Mouse (Mus musculus) adrenal gland (tissue): ENCODE measurements around the gene Arl13b.

Experiments
- intact Hi-C: fragments of 180-260 bp; cut with DNase I; formaldehyde crosslinking; loops from one replicate; pipeline ENCODE4 v1.15.1; 2025
- long read RNA-seq, 2 experiments: library from polyadenylated mRNA; unstranded; transcript quantifications; one replicate each; pipeline ENCODE4 v2.0.0; 2020; ENCODE audit warnings: borderline replicate concordance in 1 of 2; ENCODE audit not compliant: insufficient replicate concordance in 1 of 2

Arl13b gene
- long read RNA-seq, experiment 1, partial matches to known transcripts: 9 of 10 reads
- long read RNA-seq, experiment 1, other reads (novel, unspliced or antisense): 0 of 10 reads
- long read RNA-seq, experiment 2, partial matches to known transcripts: 24 of 28 reads
- long read RNA-seq, experiment 2, other reads (novel, unspliced or antisense): 4 of 28 reads

GRCm38 (mm10) chr16:62846498-62847312 lies at the start of gene Arl13b:
TSS of gene Arl13b (minus strand) at chr16:62847040.
- intact Hi-C loops: no loop called here

- intact Hi-C loops: no loop called here
These were observed 49.0 kb upstream of the Arl13b start for GRCm38 (mm10) chr16:62895824-62896223.

- intact Hi-C loops: no loop called here
These were observed 27.2 kb upstream of the Arl13b start for GRCm38 (mm10) chr16:62874065-62874464.

- intact Hi-C loops: no loop called here
These were observed 26.3 kb upstream of the Arl13b start for GRCm38 (mm10) chr16:62873180-62873579.

- intact Hi-C loops: no loop called here
These were observed 25.9 kb upstream of the Arl13b start for GRCm38 (mm10) chr16:62872688-62873117.

- intact Hi-C loops: no loop called here
These were observed 14.6 kb upstream of the Arl13b start for GRCm38 (mm10) chr16:62861455-62861854.

GRCm38 (mm10) chr16:62860140-62860539 lies 13.3 kb upstream of the Arl13b start:
- intact Hi-C loops: no loop called here

- intact Hi-C loops: loop anchor here (10.0 kb wide), 1 partner anchor 73 kb away; the partner anchor contains the start of gene Nsun3
These were observed 11.2 kb upstream of the Arl13b start for GRCm38 (mm10) chr16:62858018-62858417.

GRCm38 (mm10) chr16:62857498-62857897 lies 10.7 kb upstream of the Arl13b start:
- intact Hi-C loops: loop anchor here (10.0 kb wide), 1 partner anchor 73 kb away; the partner anchor contains the start of gene Nsun3

GRCm38 (mm10) chr16:62856273-62856672 lies 9.4 kb upstream of the Arl13b start:
- intact Hi-C loops: loop anchor here (10.0 kb wide), 1 partner anchor 71 kb away; the partner anchor contains the start of gene Nsun3

- intact Hi-C loops: loop anchor here (10.0 kb wide), 1 partner anchor 71 kb away; the partner anchor contains the start of gene Nsun3
These were observed 8.5 kb upstream of the Arl13b start for GRCm38 (mm10) chr16:62855385-62855784.

GRCm38 (mm10) chr16:62854191-62855068 lies 7.6 kb upstream of the Arl13b start, which contains the start of gene Pros1:
TSS of gene Pros1 (plus strand) at chr16:62854307.
- intact Hi-C loops: loop anchor here (10.0 kb wide), 1 partner anchor 70 kb away; the partner anchor contains the start of gene Nsun3

- intact Hi-C loops: loop anchor here (10.0 kb wide), 1 partner anchor 69 kb away; the partner anchor contains the start of gene Nsun3
These were observed 6.8 kb upstream of the Arl13b start for GRCm38 (mm10) chr16:62853611-62854126.

GRCm38 (mm10) chr16:62852464-62853252 lies 5.8 kb upstream of the Arl13b start:
- intact Hi-C loops: loop anchor here (10.0 kb wide), 1 partner anchor 68 kb away; the partner anchor contains the start of gene Nsun3

GRCm38 (mm10) chr16:62845341-62845740 lies 1.5 kb downstream of the Arl13b start:
- intact Hi-C loops: no loop called here

GRCm38 (mm10) chr16:62834016-62834735 lies 12.7 kb downstream of the Arl13b start:
- intact Hi-C loops: no loop called here

- intact Hi-C loops: no loop called here
These were observed 14.4 kb downstream of the Arl13b start for GRCm38 (mm10) chr16:62832481-62832880.

GRCm38 (mm10) chr16:62832027-62832426 lies 14.8 kb downstream of the Arl13b start:
- intact Hi-C loops: no loop called here
